Mouse (Mus musculus) forebrain, postnatal 0 days (tissue): ENCODE measurements at regions not wholly inside any gene's neighbourhood (a gene's known extent, or its start where the extent isn't known, plus 50 kb on each side); places are given as distances from the start of the nearest gene placed in this dataset.

Source experiments
- ATAC-seq: fragments of 200-750 bp; cut with Nextera tagmentation; 2 replicates; pipeline ENCODE4 v1.8.0; 2017; ENCODE audit warnings: mild to moderate bottlenecking, moderate library complexity
- DNase-seq: peaks from one replicate; pipeline ENCODE4 v3.0.0-alpha.2; 2015
- H3K27ac ChIP-seq: fragments of 300-500 bp; sonication (generic); 2 replicates; pipeline ENCODE4 v1.5.1; 2014; ENCODE audit warnings: low read depth, mild to moderate bottlenecking, antibody characterized with exemption, low read length, moderate library complexity, mixed read lengths
- H3K27me3 ChIP-seq: fragments of 300-500 bp; sonication (generic); 2 replicates; pipeline ENCODE4 v1.6.1; 2014; ENCODE audit warnings: mild to moderate bottlenecking, low read length, mixed read lengths; ENCODE audit not compliant: insufficient read depth
- H3K36me3 ChIP-seq: fragments of 300-500 bp; sonication (generic); 2 replicates; pipeline ENCODE4 v1.6.1; 2014; ENCODE audit warnings: mild to moderate bottlenecking, moderate library complexity; ENCODE audit not compliant: insufficient read depth
- H3K4me1 ChIP-seq: fragments of 300-500 bp; sonication (generic); 2 replicates; pipeline ENCODE4 v1.6.1; 2014; ENCODE audit warnings: antibody characterized with exemption; ENCODE audit not compliant: insufficient read depth
- H3K4me2 ChIP-seq: fragments of 300-500 bp; sonication (generic); 2 replicates; pipeline ENCODE4 v1.6.1; 2014; ENCODE audit warnings: low read depth, mild to moderate bottlenecking, moderate library complexity
- H3K4me3 ChIP-seq: fragments of 300-500 bp; sonication (generic); 2 replicates; pipeline ENCODE4 v1.5.1; 2014; ENCODE audit warnings: low read depth, low read length, mixed read lengths
- H3K9ac ChIP-seq: fragments of 300-500 bp; sonication (generic); 2 replicates; pipeline ENCODE4 v1.6.1; 2014; ENCODE audit warnings: mild to moderate bottlenecking
- H3K9me3 ChIP-seq: fragments of 300-500 bp; sonication (generic); 2 replicates; pipeline ENCODE4 v1.6.1; 2016; ENCODE audit warnings: low read length
- CTCF ChIP-seq: sonication (generic); IDR thresholded peaks from 2 replicates; pipeline ENCODE4 v1.5.1; 2016; ENCODE audit warnings: antibody characterized with exemption, control low read depth, low read depth
- WGBS: fragments of 180-500 bp; shearing (Covaris S2); extraction: QIAGEN DNeasy Blood & Tissue Kit; methylation state at CpG from one replicate; pipeline ENCODE4 v1.1.7; 2014; 5-methylcytosine and 5-hydroxymethylcytosine counted together

- Histone ChIP-seq H3K27ac (no peak overlapping the region), H3K9ac (no peak overlapping the region), H3K9me3 (no peaks in the 10 kb centered on the region), H3K4me1 (0 out of 2 replicates have a peak, but pooled peaks cover 3% of the 10 kb centered on the region), H3K4me2 (no peak overlapping the region), H3K4me3 (no peak overlapping the region), H3K27me3 (no peaks in the 10 kb centered on the region), H3K36me3 (no peaks in the 10 kb centered on the region)
- ATAC-seq (no peak), DNase-seq (no peak)
- 83% methylated on average over 3 of the region's 3 CpGs for WGBS
- no peak for TF ChIP-seq CTCF
Observed at GRCm38 (mm10) chr5:129430330-129430729, 70.7 kb upstream of the Sfswap start.

GRCm38 (mm10) chr5:129449931-129450573 is 51.0 kb upstream of the Sfswap start:
- WGBS, result 51% methylated on average over 7 of the region's 7 CpGs

More at GRCm38 (mm10) chr5:129449931-129450573, 51.0 kb upstream of the Sfswap start:
- H3K27ac ChIP-seq, result no peak overlapping the region
- H3K4me3 ChIP-seq, result no peak overlapping the region
- no peak overlapping the region for H3K4me2 ChIP-seq
- no peaks in the 10 kb centered on the region for H3K36me3 ChIP-seq
- ATAC-seq, result no peak
- H3K4me1 ChIP-seq, result peaks cover 10% of the 10 kb centered on the region; the same call in 1 of the 2 replicates
- no peak for TF ChIP-seq CTCF
- no peaks in the 10 kb centered on the region for H3K9me3 ChIP-seq
- no peak overlapping the region for H3K9ac ChIP-seq
- DNase-seq, result no peak
- H3K27me3 ChIP-seq, result no peaks in the 10 kb centered on the region
